Mouse (Mus musculus): Measurements from ENCODE around the gene Tex9. TPM values are rescaled to one million over a fixed set of nuclear protein-coding genes. Genes with fewer than 3 reads are reported as not detected.

Tex9 gene
- total RNA-seq, 1 experiment = 24.9 TPM

DNA sequence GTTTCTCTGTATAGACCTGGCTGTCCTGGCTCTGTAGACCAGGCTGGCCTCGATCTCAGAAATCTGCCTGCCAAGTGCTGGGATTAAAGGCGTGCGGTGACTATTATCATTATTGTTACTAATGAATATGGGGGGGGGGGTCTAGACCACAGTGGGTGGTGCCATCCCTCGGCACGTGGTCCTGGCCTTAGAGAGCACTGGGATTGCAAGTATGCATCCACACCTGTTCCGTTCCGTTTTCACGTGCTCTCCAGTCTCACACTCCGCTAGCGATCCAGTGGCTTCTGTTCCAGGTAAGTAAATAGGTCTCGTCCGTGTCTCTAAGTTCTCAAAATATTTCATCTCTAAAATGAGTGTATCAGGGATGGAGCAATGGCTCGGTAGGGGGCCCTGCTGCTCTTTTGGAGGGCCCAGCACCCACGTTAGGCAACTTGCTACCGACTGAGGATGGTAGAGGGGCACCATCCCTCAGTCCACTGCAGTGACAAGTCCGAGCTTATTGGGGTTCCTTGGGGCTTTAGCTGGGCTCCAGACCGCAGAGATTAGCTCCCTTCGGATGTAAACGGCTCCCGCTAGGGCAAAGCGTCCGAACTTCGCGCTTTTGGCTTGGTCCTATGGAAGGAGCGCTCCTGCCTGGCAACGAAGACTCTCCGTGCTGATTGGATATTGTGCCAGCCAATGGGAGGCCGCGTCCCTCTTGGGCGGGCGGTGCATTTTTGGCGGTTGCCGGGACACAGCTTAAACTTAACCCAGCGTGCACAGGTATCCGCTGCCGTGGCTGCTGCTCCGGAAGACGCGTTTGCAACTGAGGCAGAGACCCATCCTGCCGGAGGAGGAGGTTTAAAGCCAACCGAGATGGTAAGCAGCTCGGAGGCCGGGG, 54.0 kb downstream of the Tex9 start, which contains the start of gene Mns1:
TSS of gene Mns1 (plus strand) at position 190 of the 880 bp plus-strand sequence.
- Histone ChIP-seq H3K9me3 (ENCODE audit: control insufficient read depth, insufficient read depth, low read depth, low read length) (no peaks in the 10 kb centered on the region), H3K27ac (ENCODE audit: insufficient read depth, low read depth, low read length, poor library complexity, severe bottlenecking) (no peak within 1 kb of the TSS), H3K9ac (ENCODE audit: insufficient read depth, low read depth, low read length, poor library complexity, severe bottlenecking) (peak within 1 kb of the TSS; percentile 81), H3K4me1 (ENCODE audit: control insufficient read depth in 2 of 2, insufficient read depth in 2 of 2, low read length in 2 of 2, poor library complexity in 1 of 2) (peaks cover 0 to 4% of the 10 kb centered on the region in 2 experiments; a peak in 1 of 4 replicates), H3K36me3 (ENCODE audit: control insufficient read depth, insufficient read depth, low read length, poor library complexity, severe bottlenecking) (no peaks in the 10 kb centered on the region), H3K4me3 (ENCODE audit: insufficient read depth in 1 of 2, low read depth in 1 of 2, low read length in 2 of 2, poor library complexity in 1 of 2, severe bottlenecking in 1 of 2) (peak within 1 kb of the TSS; percentile 67 to 89)
- DNase-seq (ENCODE audit: low read depth, low spot score) = peak; percentile 88
- in situ Hi-C loops (cut with MboI; ENCODE audit: low sequenced_read_pairs in 2 of 2, unreplicated experiment in 2 of 2) = no loop called here
- no peak for TF ChIP-seq ZNF384 (IDR thresholded peaks at IDR 0.05; ENCODE audit: low read depth, low read length)
- TF ChIP-seq MAFK (IDR thresholded peaks at IDR 0.05; ENCODE audit: insufficient read depth, low read depth, low read length) = no peak
- TF ChIP-seq HCFC1 (IDR thresholded peaks at IDR 0.05; ENCODE audit: borderline replicate concordance, insufficient read depth, low read length) = 0 out of 2 replicates have a peak, but pooled peaks have one; percentile 29
- 0 out of 2 replicates have a peak, but pooled peaks have one; percentile 76 for TF ChIP-seq CHD2 (IDR thresholded peaks at IDR 0.05; ENCODE audit: low read depth, low read length)
- no peak for TF ChIP-seq ZC3H11A (IDR thresholded peaks at IDR 0.05; ENCODE audit: borderline replicate concordance, low read depth, low read length)

DNA sequence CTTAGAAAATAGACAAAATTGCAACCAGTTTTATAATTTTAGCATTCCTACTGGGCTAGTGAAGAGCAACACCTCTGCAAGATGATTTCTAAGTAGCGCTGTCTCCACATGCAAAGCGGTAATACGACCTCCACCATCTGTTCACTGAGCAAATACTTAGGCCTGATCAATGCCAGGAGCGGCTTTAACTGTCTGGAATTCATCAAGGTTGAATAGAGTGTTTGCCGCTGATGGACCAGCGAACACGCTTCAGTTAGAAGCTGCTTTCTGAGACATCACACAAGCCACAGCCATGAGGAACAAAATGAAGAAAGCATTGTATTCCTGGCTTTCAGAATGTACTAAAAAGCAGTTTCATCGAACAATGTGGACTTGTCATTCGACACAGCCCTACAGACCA, 57.1 kb downstream of the Tex9 start:
- DNase-seq (ENCODE audit: low read depth, low spot score) = no peak
- H3K9me3 ChIP-seq (ENCODE audit: control insufficient read depth, insufficient read depth, low read depth, low read length) = no peaks in the 10 kb centered on the region

DNA sequence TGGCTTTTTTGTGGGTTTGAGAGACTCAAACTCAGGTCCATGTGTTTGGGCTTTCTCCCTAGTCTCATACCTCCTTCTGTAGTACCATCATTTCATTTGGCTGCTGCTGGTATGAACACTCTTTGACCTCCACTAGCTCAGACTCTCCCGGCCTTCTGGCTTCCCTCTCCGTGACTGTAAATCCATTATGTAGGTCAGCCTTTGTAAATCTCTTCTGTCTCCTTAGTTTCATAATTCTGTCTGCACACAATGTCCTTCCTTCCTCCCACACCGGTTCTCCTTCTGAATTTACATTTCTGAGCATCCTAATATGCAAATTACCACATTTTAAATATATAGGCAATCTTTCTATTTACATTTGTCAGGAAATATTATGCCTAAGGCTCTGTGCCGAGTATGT, 64.2 kb downstream of the Tex9 start:
- in situ Hi-C loops (cut with MboI; ENCODE audit: low sequenced_read_pairs in 2 of 2, unreplicated experiment in 2 of 2) = no loop called here
- Histone ChIP-seq H3K4me1 (ENCODE audit: control insufficient read depth in 2 of 2, insufficient read depth in 2 of 2, low read length in 2 of 2, poor library complexity in 1 of 2) (no peaks in the 10 kb centered on the region), H3K36me3 (ENCODE audit: control insufficient read depth, insufficient read depth, low read length, poor library complexity, severe bottlenecking) (no peaks in the 10 kb centered on the region), H3K9ac (ENCODE audit: insufficient read depth, low read depth, low read length, poor library complexity, severe bottlenecking) (no peak overlapping the region), H3K4me3 (ENCODE audit: insufficient read depth in 1 of 2, low read depth in 1 of 2, low read length in 2 of 2, poor library complexity in 1 of 2, severe bottlenecking in 1 of 2) (no peak overlapping the region), H3K9me3 (ENCODE audit: control insufficient read depth, insufficient read depth, low read depth, low read length) (no peaks in the 10 kb centered on the region), H3K27ac (ENCODE audit: insufficient read depth, low read depth, low read length, poor library complexity, severe bottlenecking) (no peak overlapping the region)
- TF ChIP-seq ZC3H11A (IDR thresholded peaks at IDR 0.05; ENCODE audit: borderline replicate concordance, low read depth, low read length) (no peak), MAFK (IDR thresholded peaks at IDR 0.05; ENCODE audit: insufficient read depth, low read depth, low read length) (no peak), HCFC1 (IDR thresholded peaks at IDR 0.05; ENCODE audit: borderline replicate concordance, insufficient read depth, low read length) (no peak), ZNF384 (IDR thresholded peaks at IDR 0.05; ENCODE audit: low read depth, low read length) (no peak), CHD2 (IDR thresholded peaks at IDR 0.05; ENCODE audit: low read depth, low read length) (no peak)
- DNase-seq (ENCODE audit: low read depth, low spot score) = no peak

More for the DNA sequence above, 57.1 kb downstream of the Tex9 start:
- Histone ChIP-seq H3K27ac (ENCODE audit: insufficient read depth, low read depth, low read length, poor library complexity, severe bottlenecking) (no peak overlapping the region), H3K9ac (ENCODE audit: insufficient read depth, low read depth, low read length, poor library complexity, severe bottlenecking) (no peak overlapping the region), H3K36me3 (ENCODE audit: control insufficient read depth, insufficient read depth, low read length, poor library complexity, severe bottlenecking) (no peaks in the 10 kb centered on the region), H3K4me3 (ENCODE audit: insufficient read depth in 1 of 2, low read depth in 1 of 2, low read length in 2 of 2, poor library complexity in 1 of 2, severe bottlenecking in 1 of 2) (no peak overlapping the region; a peak in 1 of 4 replicates), H3K4me1 (ENCODE audit: control insufficient read depth in 2 of 2, insufficient read depth in 2 of 2, low read length in 2 of 2, poor library complexity in 1 of 2) (peaks cover 0 to 4% of the 10 kb centered on the region in 2 experiments; a peak in 1 of 4 replicates)
- in situ Hi-C loops (cut with MboI; ENCODE audit: low sequenced_read_pairs in 2 of 2, unreplicated experiment in 2 of 2) = no loop called here
- TF ChIP-seq HCFC1 (IDR thresholded peaks at IDR 0.05; ENCODE audit: borderline replicate concordance, insufficient read depth, low read length) (no peak), MAFK (IDR thresholded peaks at IDR 0.05; ENCODE audit: insufficient read depth, low read depth, low read length) (no peak), ZNF384 (IDR thresholded peaks at IDR 0.05; ENCODE audit: low read depth, low read length) (no peak), ZC3H11A (IDR thresholded peaks at IDR 0.05; ENCODE audit: borderline replicate concordance, low read depth, low read length) (no peak), CHD2 (IDR thresholded peaks at IDR 0.05; ENCODE audit: low read depth, low read length) (no peak)

DNA sequence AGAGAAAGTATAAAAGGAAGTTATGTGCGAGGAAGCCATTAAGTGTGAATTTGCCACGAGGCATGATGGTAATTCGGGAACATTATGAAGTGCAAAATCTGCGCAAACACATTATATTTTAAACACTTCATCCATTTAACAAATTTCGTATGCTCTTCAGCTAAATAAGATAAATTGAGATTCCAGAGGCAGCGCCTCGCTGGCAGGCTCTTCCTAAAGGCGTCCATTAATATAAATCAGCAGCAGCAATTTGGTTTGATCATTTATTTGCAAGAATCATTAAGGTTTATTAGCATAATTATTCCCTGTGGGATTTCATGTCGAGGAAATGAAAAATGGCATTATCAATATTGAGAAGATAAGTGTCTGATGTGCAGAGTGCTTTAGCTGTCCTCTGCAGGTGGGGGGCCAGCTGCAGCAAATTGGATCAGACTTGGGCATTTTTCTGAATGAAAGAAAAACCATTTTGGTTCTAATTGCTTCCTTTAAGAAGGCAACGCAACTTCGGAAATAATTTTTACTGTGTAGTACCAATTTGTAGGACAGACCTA, 66.6 kb downstream of the Tex9 start:
- Histone ChIP-seq H3K4me3 (ENCODE audit: insufficient read depth in 1 of 2, low read depth in 1 of 2, low read length in 2 of 2, poor library complexity in 1 of 2, severe bottlenecking in 1 of 2) (no peak overlapping the region), H3K9me3 (ENCODE audit: control insufficient read depth, insufficient read depth, low read depth, low read length) (no peaks in the 10 kb centered on the region), H3K4me1 (ENCODE audit: control insufficient read depth in 2 of 2, insufficient read depth in 2 of 2, low read length in 2 of 2, poor library complexity in 1 of 2) (peaks cover 0 to 5% of the 10 kb centered on the region in 2 experiments; a peak in 1 of 4 replicates), H3K36me3 (ENCODE audit: control insufficient read depth, insufficient read depth, low read length, poor library complexity, severe bottlenecking) (no peaks in the 10 kb centered on the region), H3K9ac (ENCODE audit: insufficient read depth, low read depth, low read length, poor library complexity, severe bottlenecking) (no peak overlapping the region), H3K27ac (ENCODE audit: insufficient read depth, low read depth, low read length, poor library complexity, severe bottlenecking) (no peak overlapping the region)
- no peak for TF ChIP-seq ZNF384 (IDR thresholded peaks at IDR 0.05; ENCODE audit: low read depth, low read length)
- TF ChIP-seq CHD2 (IDR thresholded peaks at IDR 0.05; ENCODE audit: low read depth, low read length) = no peak
- TF ChIP-seq ZC3H11A (IDR thresholded peaks at IDR 0.05; ENCODE audit: borderline replicate concordance, low read depth, low read length) = no peak
- DNase-seq (ENCODE audit: low read depth, low spot score) = no peak
- in situ Hi-C loops (cut with MboI; ENCODE audit: low sequenced_read_pairs in 2 of 2, unreplicated experiment in 2 of 2) = no loop called here

All from ES-E14 (cell line).